Mouse (Mus musculus): ENCODE data around the gene Hmcn2.
A peak's percentile ranks its signal among the peaks of the same experiment; 100 is the strongest.

Hmcn2 gene

GRCm38 (mm10) chr2:31305684-31306083, 8.5 kb upstream of the Hmcn2 start:
- peak; percentile 47 for DNase-seq (ENCODE audit: low read depth)

- DNase-seq (ENCODE audit: low read depth): no peak
Observed at GRCm38 (mm10) chr2:31308257-31308656, 6.0 kb upstream of the Hmcn2 start.

- no peak for DNase-seq (ENCODE audit: low read depth)
Observed at GRCm38 (mm10) chr2:31309549-31309948, 4.7 kb upstream of the Hmcn2 start.

GRCm38 (mm10) chr2:31318162-31318561, 3.9 kb downstream of the Hmcn2 start:
- DNase-seq (ENCODE audit: low read depth): no peak

- DNase-seq (ENCODE audit: low read depth): no peak
Observed at GRCm38 (mm10) chr2:31319200-31319599, 5.0 kb downstream of the Hmcn2 start.

GRCm38 (mm10) chr2:31327186-31327585, 13.0 kb downstream of the Hmcn2 start:
- peak; percentile 9 for DNase-seq (ENCODE audit: low read depth)

- no peak for DNase-seq (ENCODE audit: low read depth)
Observed at GRCm38 (mm10) chr2:31337706-31338330, 23.6 kb downstream of the Hmcn2 start.

- DNase-seq (ENCODE audit: low read depth): no peak
Observed at GRCm38 (mm10) chr2:31339826-31340225, 25.6 kb downstream of the Hmcn2 start.

- DNase-seq (ENCODE audit: low read depth): no peak
Observed at GRCm38 (mm10) chr2:31341726-31342535, 27.7 kb downstream of the Hmcn2 start.

- peak; percentile 26 for DNase-seq (ENCODE audit: low read depth)
Observed at GRCm38 (mm10) chr2:31346096-31346495, 31.9 kb downstream of the Hmcn2 start.

GRCm38 (mm10) chr2:31348373-31348772, 34.2 kb downstream of the Hmcn2 start:
- no peak for DNase-seq (ENCODE audit: low read depth)

- no peak for DNase-seq (ENCODE audit: low read depth)
Observed at GRCm38 (mm10) chr2:31348850-31349249, 34.6 kb downstream of the Hmcn2 start.

GRCm38 (mm10) chr2:31356771-31357170, 42.6 kb downstream of the Hmcn2 start:
- no peak for DNase-seq (ENCODE audit: low read depth)

- DNase-seq (ENCODE audit: low read depth): no peak
Observed at GRCm38 (mm10) chr2:31359316-31359715, 45.1 kb downstream of the Hmcn2 start.

- no peak for DNase-seq (ENCODE audit: low read depth)
Observed at GRCm38 (mm10) chr2:31367186-31367585, 53.0 kb downstream of the Hmcn2 start.

- DNase-seq (ENCODE audit: low read depth): no peak
Observed at GRCm38 (mm10) chr2:31371396-31371795, 57.2 kb downstream of the Hmcn2 start.

GRCm38 (mm10) chr2:31372186-31372585, 58.0 kb downstream of the Hmcn2 start:
- no peak for DNase-seq (ENCODE audit: low read depth)

- DNase-seq (ENCODE audit: low read depth): no peak
Observed at GRCm38 (mm10) chr2:31374415-31374814, 60.2 kb downstream of the Hmcn2 start.

GRCm38 (mm10) chr2:31376057-31376456, 61.8 kb downstream of the Hmcn2 start:
- no peak for DNase-seq (ENCODE audit: low read depth)

- DNase-seq (ENCODE audit: low read depth): no peak
Observed at GRCm38 (mm10) chr2:31377481-31377880, 63.3 kb downstream of the Hmcn2 start.

- peak; percentile 73 for DNase-seq (ENCODE audit: low read depth)
Observed at GRCm38 (mm10) chr2:31381292-31381846, 67.2 kb downstream of the Hmcn2 start.

- DNase-seq (ENCODE audit: low read depth): peak; percentile 67
Observed at GRCm38 (mm10) chr2:31382952-31383351, 68.7 kb downstream of the Hmcn2 start.

GRCm38 (mm10) chr2:31416968-31417367, 102.8 kb downstream of the Hmcn2 start:
- no peak for DNase-seq (ENCODE audit: low read depth)

Data from induced T-regulatory cell, adult 2 months (primary cell).